Mouse (Mus musculus) large intestine, adult 2 months (tissue): ENCODE results near the gene B4galnt3. TPM values are rescaled to one million over a fixed set of nuclear protein-coding genes. Genes with fewer than 3 reads are reported as not detected.

ENCODE experiments used
- DNase-seq: peaks from one replicate; pipeline ENCODE4 v3.0.0-alpha.2; 2012; ENCODE audit warnings: low read depth, low spot score
- WGBS: fragments of 180-500 bp; shearing (Covaris S2); methylation state at CpG from one replicate; pipeline ENCODE4 v1.1.7; 2018; 5-methylcytosine and 5-hydroxymethylcytosine counted together
- polyA plus RNA-seq: library from polyadenylated mRNA; depleted of rRNA; stranded (reverse); fragments of >200 nt; gene quantifications from 2 replicates; pipeline ENCODE4 v1.2.3, GENCODE M21; 2012

Gene B4galnt3
- polyA plus RNA-seq, 1 experiment = 7.6 TPM

GRCm38 (mm10) chr6:120190912-120191311, 103.4 kb downstream of the B4galnt3 start:
- 54% methylated on average over 4 of the region's 4 CpGs for WGBS
- DNase-seq = no peak

- DNase-seq = no peak
- WGBS = 87% methylated on average over 4 of the region's 4 CpGs
These were observed 104.0 kb downstream of the B4galnt3 start for GRCm38 (mm10) chr6:120190365-120190764.

GRCm38 (mm10) chr6:120189287-120189686, 105.1 kb downstream of the B4galnt3 start:
- DNase-seq = no peak
- 81% methylated on average over 5 of the region's 5 CpGs for WGBS

- 50% methylated on average over 24 of the region's 24 CpGs for WGBS
- DNase-seq = no peak
These were observed 105.8 kb downstream of the B4galnt3 start for GRCm38 (mm10) chr6:120188376-120189235.

- DNase-seq = no peak
- WGBS = 59% methylated on average over 18 of the region's 18 CpGs
These were observed 106.7 kb downstream of the B4galnt3 start for GRCm38 (mm10) chr6:120187587-120188176.

GRCm38 (mm10) chr6:120186594-120186993, 107.8 kb downstream of the B4galnt3 start:
- no peak for DNase-seq
- 67% methylated on average over 3 of the region's 3 CpGs for WGBS

GRCm38 (mm10) chr6:120185756-120186155, 108.6 kb downstream of the B4galnt3 start:
- WGBS = 86% methylated on average over 7 of the region's 7 CpGs

GRCm38 (mm10) chr6:120185012-120185730, 109.2 kb downstream of the B4galnt3 start:
- 90% methylated on average over 12 of the region's 12 CpGs for WGBS
- DNase-seq = no peak

More at GRCm38 (mm10) chr6:120185756-120186155, 108.6 kb downstream of the B4galnt3 start:
- no peak for DNase-seq

- WGBS = 89% methylated on average over 4 of the region's 4 CpGs
- DNase-seq = no peak
These were observed 110.6 kb downstream of the B4galnt3 start for GRCm38 (mm10) chr6:120183771-120184170.

GRCm38 (mm10) chr6:120182160-120182559, 112.2 kb downstream of the B4galnt3 start:
- DNase-seq = no peak
- WGBS = 92% methylated on average over 5 of the region's 5 CpGs

GRCm38 (mm10) chr6:120180492-120180891, 113.9 kb downstream of the B4galnt3 start:
- WGBS = 85% methylated on average over 4 of the region's 4 CpGs

GRCm38 (mm10) chr6:120179756-120180206, 114.6 kb downstream of the B4galnt3 start:
- 76% methylated on average over 8 of the region's 8 CpGs for WGBS

More at GRCm38 (mm10) chr6:120180492-120180891, 113.9 kb downstream of the B4galnt3 start:
- no peak for DNase-seq

GRCm38 (mm10) chr6:120179044-120179755, 115.2 kb downstream of the B4galnt3 start:
- DNase-seq = no peak
- WGBS = 81% methylated on average over 6 of the region's 6 CpGs

More at GRCm38 (mm10) chr6:120179756-120180206, 114.6 kb downstream of the B4galnt3 start:
- no peak for DNase-seq

GRCm38 (mm10) chr6:120175650-120176049, 118.7 kb downstream of the B4galnt3 start:
- 96% methylated on average over 4 of the region's 4 CpGs for WGBS
- no peak for DNase-seq

GRCm38 (mm10) chr6:120174602-120175115, 119.7 kb downstream of the B4galnt3 start:
- DNase-seq = no peak
- WGBS = 32% methylated on average over 7 of the region's 7 CpGs

GRCm38 (mm10) chr6:120174028-120174601, 120.2 kb downstream of the B4galnt3 start:
- 36% methylated on average over 6 of the region's 6 CpGs for WGBS
- no peak for DNase-seq

GRCm38 (mm10) chr6:120172294-120173017, 121.9 kb downstream of the B4galnt3 start:
- no peak for DNase-seq
- 47% methylated on average over 8 of the region's 8 CpGs for WGBS

- no peak for DNase-seq
These were observed 126.8 kb downstream of the B4galnt3 start for GRCm38 (mm10) chr6:120167574-120167973.

More at GRCm38 (mm10) chr6:120167574-120167973, 126.8 kb downstream of the B4galnt3 start:
- 31% methylated on average over 4 of the region's 4 CpGs for WGBS
